Mouse (Mus musculus) midbrain, embryonic 12.5 days (tissue): ENCODE measurements around the gene Olfr543. TPM values are rescaled to one million over a fixed set of nuclear protein-coding genes. Genes with fewer than 3 reads are reported as not detected.

Source experiments
- ATAC-seq: fragments of 200-750 bp; cut with Nextera tagmentation; 2 replicates; pipeline ENCODE4 v1.8.0; 2017; ENCODE audit warnings: low read depth, moderate TSS enrichment, moderate library complexity; ENCODE audit not compliant: low FRiP score
- H3K27ac ChIP-seq: fragments of 300-500 bp; sonication (generic); replicated peaks from 2 replicates; pipeline ENCODE4 v1.5.1; 2016; ENCODE audit warnings: mild to moderate bottlenecking
- H3K27me3 ChIP-seq: fragments of 300-500 bp; sonication (generic); 2 replicates; pipeline ENCODE4 v1.6.1; 2016; ENCODE audit warnings: mild to moderate bottlenecking
- H3K36me3 ChIP-seq: fragments of 300-500 bp; sonication (generic); 2 replicates; pipeline ENCODE4 v1.6.1; 2016
- H3K4me1 ChIP-seq: fragments of 300-500 bp; sonication (generic); 2 replicates; pipeline ENCODE4 v1.6.1; 2016
- H3K4me2 ChIP-seq: fragments of 300-500 bp; sonication (generic); replicated peaks from 2 replicates; pipeline ENCODE4 v1.6.1; 2016; ENCODE audit warnings: mild to moderate bottlenecking, moderate library complexity
- H3K4me3 ChIP-seq: fragments of 300-500 bp; sonication (generic); 2 replicates; pipeline ENCODE4 v1.5.1; 2016; ENCODE audit warnings: mild to moderate bottlenecking
- H3K9ac ChIP-seq: fragments of 300-500 bp; sonication (generic); replicated peaks from 2 replicates; pipeline ENCODE4 v1.6.1; 2016; ENCODE audit warnings: mild to moderate bottlenecking, moderate library complexity
- H3K9me3 ChIP-seq: fragments of 300-500 bp; sonication (generic); 2 replicates; pipeline ENCODE4 v1.6.1; 2016; ENCODE audit warnings: mild to moderate bottlenecking
- WGBS: fragments of 180-500 bp; shearing (Covaris S2); methylation state at CpG from one replicate; pipeline ENCODE4 v1.1.7; 2016; 5-methylcytosine and 5-hydroxymethylcytosine counted together
- polyA plus RNA-seq: library from polyadenylated mRNA; unstranded; fragments of >200 nt; fragmentation: Nextera tagmentation; extraction: Ambion mirVana; gene quantifications from 2 replicates; pipeline ENCODE4 v1.2.1, GENCODE M21; 2016

Olfr543 gene
- polyA plus RNA-seq, 1 experiment from 2014 or later, result 0.80 TPM

GRCm38 (mm10) chr7:102467566-102467965 is 13.9 kb downstream of the Olfr543 start:
- Histone ChIP-seq H3K27me3 (no peaks in the 10 kb centered on the region), H3K27ac (no peak overlapping the region), H3K36me3 (peaks cover 67% of the 10 kb centered on the region), H3K9ac (no peak overlapping the region), H3K4me3 (no peak overlapping the region), H3K4me1 (no peaks in the 10 kb centered on the region), H3K4me2 (no peak overlapping the region), H3K9me3 (no peaks in the 10 kb centered on the region)
- ATAC-seq, result no peak
- WGBS, result 84% methylated on average over 8 of the region's 8 CpGs

- Histone ChIP-seq H3K4me1 (no peaks in the 10 kb centered on the region), H3K27me3 (no peaks in the 10 kb centered on the region), H3K4me3 (no peak overlapping the region), H3K9me3 (no peaks in the 10 kb centered on the region), H3K9ac (no peak overlapping the region), H3K36me3 (peaks cover 89% of the 10 kb centered on the region), H3K4me2 (no peak overlapping the region), H3K27ac (no peak overlapping the region)
- ATAC-seq, result no peak
- 75% methylated on average over 5 of the region's 5 CpGs for WGBS
Measured at GRCm38 (mm10) chr7:102458618-102459380, 22.7 kb downstream of the Olfr543 start.

GRCm38 (mm10) chr7:102446438-102446837 is 35.0 kb downstream of the Olfr543 start:
- H3K27ac ChIP-seq, result no peak overlapping the region
- H3K4me2 ChIP-seq, result no peak overlapping the region
- H3K36me3 ChIP-seq, result peaks cover 56% of the 10 kb centered on the region
- H3K27me3 ChIP-seq, result no peaks in the 10 kb centered on the region
- WGBS, result 94% methylated on average over 9 of the region's 9 CpGs
- H3K4me3 ChIP-seq, result no peak overlapping the region
- peaks cover 19% of the 10 kb centered on the region for H3K4me1 ChIP-seq
- H3K9ac ChIP-seq, result no peak overlapping the region
- no peaks in the 10 kb centered on the region for H3K9me3 ChIP-seq
- ATAC-seq, result no peak

GRCm38 (mm10) chr7:102444301-102444700 is 37.2 kb downstream of the Olfr543 start:
- peaks cover 4% of the 10 kb centered on the region; the same call in 1 of the 2 replicates for H3K27me3 ChIP-seq
- no peak overlapping the region for H3K4me2 ChIP-seq
- H3K27ac ChIP-seq, result no peak overlapping the region
- 87% methylated on average over 2 of the region's 2 CpGs for WGBS
- no peak for ATAC-seq
- H3K9ac ChIP-seq, result no peak overlapping the region
- no peaks in the 10 kb centered on the region for H3K9me3 ChIP-seq
- H3K4me1 ChIP-seq, result peaks cover 19% of the 10 kb centered on the region
- peaks cover 36% of the 10 kb centered on the region for H3K36me3 ChIP-seq
- no peak overlapping the region for H3K4me3 ChIP-seq

GRCm38 (mm10) chr7:102442432-102442831 is 39.0 kb downstream of the Olfr543 start:
- H3K9ac ChIP-seq, result peak overlapping the region; percentile 89
- peaks cover 9% of the 10 kb centered on the region; the same call in 1 of the 2 replicates for H3K27me3 ChIP-seq
- H3K9me3 ChIP-seq, result no peaks in the 10 kb centered on the region
- H3K4me3 ChIP-seq, result peak overlapping the region; percentile 87
- H3K4me1 ChIP-seq, result peaks cover 19% of the 10 kb centered on the region
- H3K4me2 ChIP-seq, result peak overlapping the region; percentile 76
- no peak for ATAC-seq
- WGBS, result 4% methylated on average over 4 of the region's 4 CpGs
- peak overlapping the region; percentile 83 for H3K27ac ChIP-seq
- peaks cover 20% of the 10 kb centered on the region for H3K36me3 ChIP-seq

- peaks cover 16% of the 10 kb centered on the region for H3K36me3 ChIP-seq
- peaks cover 9% of the 10 kb centered on the region; the same call in 1 of the 2 replicates for H3K27me3 ChIP-seq
- under 1% methylated on average over 50 of the region's 56 CpGs for WGBS
- peak; percentile 98 for ATAC-seq
- peaks cover 19% of the 10 kb centered on the region for H3K4me1 ChIP-seq
- H3K9ac ChIP-seq, result peak within 1 kb of the TSS; percentile 89
- H3K27ac ChIP-seq, result peak within 1 kb of the TSS; percentile 83
- H3K4me2 ChIP-seq, result peak within 1 kb of the TSS; percentile 76
- H3K4me3 ChIP-seq, result peak within 1 kb of the TSS; percentile 87
- H3K9me3 ChIP-seq, result no peaks in the 10 kb centered on the region
Measured at GRCm38 (mm10) chr7:102441657-102442391, 39.7 kb downstream of the Olfr543 start, which contains the start of gene Rrm1. TSS of gene Rrm1 (plus strand) at chr7:102441695.

GRCm38 (mm10) chr7:102440822-102441656 is 40.4 kb downstream of the Olfr543 start:
- Histone ChIP-seq H3K9ac (peak overlapping the region; percentile 89; the same call in 1 of the 2 replicates), H3K4me1 (peaks cover 19% of the 10 kb centered on the region), H3K4me2 (peak overlapping the region; percentile 76; the same call in 1 of the 2 replicates), H3K27me3 (peaks cover 9% of the 10 kb centered on the region; the same call in 1 of the 2 replicates), H3K4me3 (peak overlapping the region; percentile 87), H3K36me3 (peaks cover 8% of the 10 kb centered on the region), H3K9me3 (no peaks in the 10 kb centered on the region), H3K27ac (peak overlapping the region; percentile 83; the same call in 1 of the 2 replicates)
- 57% methylated on average over 15 of the region's 15 CpGs for WGBS
- peak; percentile 4; the same call in 1 of the 2 replicates for ATAC-seq

GRCm38 (mm10) chr7:102434344-102434743 is 47.1 kb downstream of the Olfr543 start:
- Histone ChIP-seq H3K9ac (no peak overlapping the region), H3K27me3 (peaks cover 4% of the 10 kb centered on the region; the same call in 1 of the 2 replicates), H3K4me1 (no peaks in the 10 kb centered on the region), H3K27ac (no peak overlapping the region), H3K4me3 (no peak overlapping the region), H3K36me3 (no peaks in the 10 kb centered on the region; the same call in 1 of the 2 replicates), H3K4me2 (no peak overlapping the region), H3K9me3 (no peaks in the 10 kb centered on the region)
- ATAC-seq, result no peak
- WGBS, result 91% methylated on average over 2 of the region's 2 CpGs

Other genes starting within 250 kb of the Olfr543 start
- 21.6 and 27.0 TPM in 2 replicates for gene Rhog, start 225.6 kb downstream of the Olfr543 start, polyA plus RNA-seq
- gene Stim1, start 213.9 kb downstream of the Olfr543 start, polyA plus RNA-seq, result 14.7 and 16.2 TPM in 2 replicates
- 166 and 169 TPM in 2 replicates for gene Rrm1, start 40.0 kb downstream of the Olfr543 start, polyA plus RNA-seq
- 0.20 and 0.24 TPM in 2 replicates for gene Olfr544, start 6.6 kb upstream of the Olfr543 start, polyA plus RNA-seq
- gene Olfr545, start 17.9 kb upstream of the Olfr543 start, polyA plus RNA-seq, result 0.11 and 0.14 TPM in 2 replicates
- not detected in 2 replicates for gene Olfr547, start 53.1 kb upstream of the Olfr543 start, polyA plus RNA-seq
- gene Olfr548-ps1, start 59.2 kb upstream of the Olfr543 start, polyA plus RNA-seq, result not detected in 2 replicates
- not detected in 2 replicates for gene Olfr549, start 68.2 kb upstream of the Olfr543 start, polyA plus RNA-seq
- 0.26 and 0.94 TPM in 2 replicates for gene Trim21, start 83.8 kb upstream of the Olfr543 start, polyA plus RNA-seq
- not detected in 2 replicates for gene Olfr550, start 89.8 kb upstream of the Olfr543 start, polyA plus RNA-seq
- gene Olfr551, start 110.2 kb upstream of the Olfr543 start, polyA plus RNA-seq, result not detected in 2 replicates
- gene Olfr552, start 116.1 kb upstream of the Olfr543 start, polyA plus RNA-seq, result not detected in 2 replicates
- not detected in 2 replicates for gene Olfr553, start 136.5 kb upstream of the Olfr543 start, polyA plus RNA-seq
- gene Olfr554, start 156.8 kb upstream of the Olfr543 start, polyA plus RNA-seq, result not detected in 2 replicates
- gene Olfr555, start 177.1 kb upstream of the Olfr543 start, polyA plus RNA-seq, result not detected in 2 replicates
- gene Olfr556, start 183.2 kb upstream of the Olfr543 start, polyA plus RNA-seq, result not detected in 2 replicates
- gene Trim68, start 205.6 kb upstream of the Olfr543 start, polyA plus RNA-seq, result 9.5 and 9.6 TPM in 2 replicates
- not detected in 2 replicates for gene Olfr557, start 214.2 kb upstream of the Olfr543 start, polyA plus RNA-seq
- not detected in 2 replicates for gene Olfr558, start 220.5 kb upstream of the Olfr543 start, polyA plus RNA-seq
- not detected in 2 replicates for gene Olfr33, start 237.4 kb upstream of the Olfr543 start, polyA plus RNA-seq
- not detected in 2 replicates for gene Olfr559, start 245.8 kb upstream of the Olfr543 start, polyA plus RNA-seq